Mouse (Mus musculus): Measurements from ENCODE around the gene Trip11.

The Trip11 gene

DNA sequence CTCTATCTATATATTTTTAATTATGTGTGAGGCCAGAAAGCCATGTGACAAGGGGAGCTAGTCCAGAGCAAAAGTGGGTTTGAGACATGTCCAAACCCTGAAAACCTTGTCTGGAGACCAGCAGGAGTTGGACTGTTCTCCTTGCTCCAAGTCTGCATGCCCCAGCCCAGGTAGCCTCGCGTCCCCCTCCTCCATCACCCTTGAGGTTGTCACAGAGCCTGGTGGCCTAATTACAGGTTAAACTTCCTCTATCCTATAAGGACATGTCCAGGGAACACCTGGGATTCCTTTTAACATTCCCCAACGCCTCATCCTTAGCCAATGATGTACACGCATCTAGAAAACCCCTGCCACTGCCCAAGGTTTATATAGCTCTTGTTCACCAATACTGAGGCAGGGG is 89.9 kb downstream of the Trip11 start:
- no peak for DNase-seq (ENCODE audit: low read depth, low spot score)

DNA sequence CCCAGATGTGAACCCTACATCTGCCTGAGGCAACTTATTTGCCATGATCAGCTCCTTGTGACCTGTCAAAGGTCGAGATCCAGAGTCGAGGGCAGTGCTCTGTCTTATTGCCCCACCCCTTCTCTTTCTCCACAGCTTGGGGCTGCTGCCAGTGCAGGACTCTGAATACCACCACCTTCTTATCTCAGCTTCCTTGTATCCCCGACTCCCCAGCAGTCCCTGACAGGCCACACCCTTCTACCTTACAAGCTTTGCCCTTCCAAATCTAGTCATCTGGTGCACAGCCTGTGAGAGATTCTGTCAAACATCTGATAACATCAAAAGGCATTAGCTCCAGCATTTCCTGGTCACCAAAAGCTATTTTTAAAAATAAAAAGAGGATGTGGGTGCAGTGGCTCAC is 91.5 kb downstream of the Trip11 start:
- no peak for DNase-seq (ENCODE audit: low read depth, low spot score)

DNA sequence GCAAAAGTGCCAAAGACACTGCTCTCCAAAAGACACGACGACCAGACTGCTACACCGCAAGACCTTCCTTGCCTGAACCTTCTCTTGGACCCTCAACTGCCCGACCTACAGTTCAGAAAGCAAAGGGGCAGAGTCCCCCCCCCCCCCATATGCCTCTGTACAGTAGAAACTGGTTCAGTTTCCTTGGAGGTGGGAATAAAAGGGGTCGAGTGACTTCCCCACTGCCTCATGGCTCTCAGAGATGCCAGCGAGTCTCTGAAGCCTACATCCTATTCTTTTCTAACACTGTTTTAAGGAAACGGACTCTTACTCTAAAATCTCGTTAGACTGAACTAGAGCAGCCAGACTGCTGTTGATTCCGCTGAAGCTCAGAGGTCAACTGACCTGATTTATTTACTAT is 93.5 kb downstream of the Trip11 start:
- no peak for DNase-seq (ENCODE audit: low read depth, low spot score)

DNA sequence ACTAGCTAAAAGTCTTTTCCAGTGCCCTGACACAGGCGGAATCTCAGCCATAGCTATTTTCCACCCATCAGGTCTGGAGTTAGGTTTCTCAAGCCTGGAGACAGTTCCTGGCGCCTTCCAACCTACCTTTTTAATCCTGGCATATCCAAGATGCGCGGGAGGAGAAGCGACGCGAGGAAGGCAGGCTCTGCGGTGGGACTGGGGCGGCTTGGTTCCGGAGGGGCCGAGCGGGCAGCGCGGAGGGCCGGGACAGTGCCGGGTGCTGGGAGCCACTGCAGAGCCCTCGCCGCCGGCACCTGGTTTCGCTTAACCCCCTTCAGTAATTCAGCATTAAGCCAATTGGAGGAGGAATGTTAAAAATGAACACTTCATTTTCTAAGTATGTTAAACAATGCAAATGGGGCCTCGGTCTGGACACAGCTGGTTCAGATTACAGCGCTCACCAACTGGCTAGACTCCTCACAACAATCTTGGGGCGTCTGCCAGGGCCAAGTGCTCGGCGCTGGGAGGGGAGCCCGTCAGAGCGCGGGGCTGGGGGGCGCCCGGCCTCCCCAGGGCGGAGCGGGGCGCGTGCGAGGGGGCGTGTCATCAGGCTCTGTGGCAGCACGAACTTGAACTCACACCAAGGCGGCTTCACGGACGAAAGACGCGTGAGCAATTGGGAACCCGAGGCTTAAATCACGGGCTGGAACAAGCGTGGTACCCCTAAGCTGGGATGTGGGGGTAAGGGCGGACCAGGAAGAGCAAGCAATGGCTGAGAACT is 94.3 kb downstream of the Trip11 start, which contains the start of gene Fbln5:
Fbln5 (minus strand) TSS at position 448 of the 763 bp plus-strand sequence.
- no peak for DNase-seq (ENCODE audit: low read depth, low spot score)

DNA sequence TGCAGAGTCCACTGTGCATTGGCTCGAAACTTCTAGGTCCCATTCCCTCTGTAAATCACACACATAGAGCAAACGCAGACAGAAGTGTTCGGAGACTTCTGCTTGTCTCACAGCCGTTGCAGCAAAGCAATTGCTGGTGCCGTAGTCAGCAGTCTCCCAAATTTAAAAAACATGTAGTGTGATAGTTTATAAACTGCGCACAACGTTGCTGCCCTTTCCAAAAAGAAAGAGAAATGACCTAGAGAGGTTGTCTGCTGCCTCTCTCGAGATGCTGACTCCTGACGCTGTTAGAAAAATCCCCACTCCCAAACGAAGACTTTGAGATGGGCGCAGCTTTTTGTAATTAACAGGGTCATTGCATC is 94.8 kb downstream of the Trip11 start:
- no peak for DNase-seq (ENCODE audit: low read depth, low spot score)

DNA sequence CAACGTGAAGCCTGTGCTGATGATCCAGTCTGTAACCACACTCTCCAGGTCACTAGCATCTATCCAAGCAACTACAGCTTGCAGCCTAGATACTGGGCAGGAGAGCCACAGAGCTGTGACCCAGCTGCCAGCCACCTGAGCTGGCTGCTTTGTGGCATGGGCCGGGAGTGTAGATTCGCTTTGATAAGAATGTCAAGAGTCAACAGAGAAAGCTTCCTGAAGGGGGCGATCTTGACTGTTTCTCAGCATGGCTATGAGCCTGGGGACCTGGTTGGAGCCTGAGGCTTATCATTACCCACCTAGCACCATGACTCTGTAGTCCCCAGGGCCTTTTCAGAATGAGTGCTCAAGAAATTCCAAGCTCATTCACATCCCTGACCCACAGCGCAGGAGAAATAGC is 96.3 kb downstream of the Trip11 start:
- DNase-seq (ENCODE audit: low read depth, low spot score): no peak

DNA sequence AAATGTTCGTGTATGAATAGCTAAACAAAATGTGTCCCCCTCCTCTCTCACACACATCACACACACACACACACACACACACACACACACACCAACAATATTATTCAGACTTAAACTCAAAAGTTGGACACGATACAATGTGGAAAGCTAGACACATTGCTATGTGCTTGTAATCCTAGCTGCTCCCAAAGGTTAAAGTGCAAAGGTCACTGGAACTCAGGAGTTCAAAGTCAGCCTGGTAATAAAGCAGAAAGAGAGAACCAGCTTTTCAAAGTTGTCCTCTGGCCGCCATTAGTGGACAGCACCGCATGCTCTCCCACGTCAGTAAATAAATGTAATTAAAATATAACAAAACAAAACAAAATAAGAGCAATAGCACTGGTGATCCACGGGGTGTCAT is 97.3 kb downstream of the Trip11 start:
- no peak for DNase-seq (ENCODE audit: low read depth, low spot score)

DNA sequence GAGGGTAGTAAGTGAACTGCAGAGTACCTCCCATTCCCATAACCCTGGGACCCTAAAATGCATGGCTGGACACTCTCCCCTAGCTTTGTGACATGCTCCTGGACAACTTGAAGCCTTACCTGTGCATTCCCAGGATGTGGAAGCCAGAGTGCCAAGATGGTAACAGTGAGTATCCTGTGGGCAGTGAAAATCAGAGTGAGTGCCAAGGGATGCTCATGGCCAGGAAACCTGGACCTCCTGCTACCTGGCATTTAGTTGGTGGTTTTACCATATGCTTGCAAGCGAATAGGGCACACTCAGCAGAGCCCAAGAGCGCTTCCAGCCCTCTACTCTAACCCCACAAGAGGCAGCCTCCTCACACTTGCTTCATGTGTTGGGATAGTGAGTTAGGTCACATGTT is 98.6 kb downstream of the Trip11 start:
- no peak for DNase-seq (ENCODE audit: low read depth, low spot score)

DNA sequence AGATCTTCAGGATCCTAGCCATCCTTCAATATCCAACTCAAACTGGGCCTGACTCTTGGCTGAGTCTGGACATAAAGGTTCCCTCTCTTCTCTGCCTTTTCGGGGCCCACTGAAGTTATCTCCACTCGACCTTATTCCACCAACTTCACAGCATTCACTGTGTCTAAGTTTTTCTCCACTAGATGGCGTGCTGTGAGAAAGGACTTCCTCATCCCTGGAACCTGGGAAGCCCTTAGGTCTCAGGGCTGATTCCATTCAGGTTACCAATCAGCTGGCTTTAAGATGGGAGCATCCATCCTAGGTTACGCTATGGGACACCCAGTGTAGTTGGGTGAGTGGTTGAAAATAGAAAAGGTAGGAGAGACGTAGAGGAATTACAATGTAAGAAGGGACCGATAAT is 101.9 kb downstream of the Trip11 start:
- no peak for DNase-seq (ENCODE audit: low read depth, low spot score)

DNA sequence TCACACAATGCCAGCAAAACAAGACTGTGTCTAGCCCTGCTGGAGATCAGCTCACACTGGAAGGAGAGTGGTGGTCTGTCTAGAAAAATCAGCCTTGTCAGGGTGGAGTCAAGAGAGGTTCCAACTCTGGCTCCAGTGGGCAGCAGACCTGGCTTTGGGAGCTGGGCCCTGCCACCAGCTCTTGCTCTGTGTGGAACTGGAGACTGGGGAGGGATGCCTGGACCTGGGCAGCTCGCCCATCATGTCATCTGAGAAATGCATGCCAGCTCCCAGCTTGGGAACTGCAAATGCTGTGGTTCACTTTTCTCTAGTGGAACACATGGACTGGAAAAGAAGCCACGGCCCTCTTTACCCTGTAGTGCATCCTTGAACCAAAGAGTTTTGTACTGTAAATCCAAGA is 102.6 kb downstream of the Trip11 start:
- DNase-seq (ENCODE audit: low read depth, low spot score): no peak

DNA sequence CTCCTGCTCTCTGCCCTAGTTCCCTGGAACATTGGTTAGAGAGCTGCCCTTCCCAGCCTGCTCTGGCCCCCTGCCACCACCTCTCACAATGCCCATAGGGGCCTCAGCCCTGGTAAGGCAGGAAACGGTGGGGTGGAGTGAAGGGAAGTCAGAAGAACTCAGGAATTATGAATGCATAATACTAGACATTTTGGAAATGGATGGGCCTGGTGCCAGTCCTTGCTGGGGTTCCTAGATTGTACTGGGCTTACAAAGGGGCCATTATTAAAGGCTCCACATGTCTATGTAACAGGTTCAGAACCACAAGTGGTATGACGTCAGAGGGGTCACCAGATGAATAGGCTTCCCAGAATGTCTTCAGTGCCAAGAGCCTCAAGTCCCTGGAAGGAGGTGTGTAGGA is 105.7 kb downstream of the Trip11 start:
- DNase-seq (ENCODE audit: low read depth, low spot score): no peak

DNA sequence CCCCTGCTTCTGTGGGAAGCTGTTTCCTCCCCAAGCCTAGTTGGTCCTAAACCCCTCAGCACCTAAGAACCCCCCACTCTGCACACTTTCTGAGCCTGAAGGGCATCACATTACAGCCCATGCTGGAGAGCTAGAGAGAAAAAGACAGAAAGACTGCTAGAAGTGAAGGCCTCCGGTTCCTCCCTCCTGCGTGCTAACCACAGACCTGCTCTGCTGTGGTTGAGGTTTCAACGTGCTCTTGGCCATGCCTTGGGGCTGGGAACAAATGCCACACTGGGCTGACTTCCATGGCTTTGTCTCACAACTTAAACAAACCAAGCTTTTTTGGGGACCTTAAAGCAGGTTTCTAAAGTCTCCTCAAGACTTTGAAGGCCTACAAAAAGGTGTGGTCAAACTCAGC is 110.6 kb downstream of the Trip11 start:
- no peak for DNase-seq (ENCODE audit: low read depth, low spot score)

DNA sequence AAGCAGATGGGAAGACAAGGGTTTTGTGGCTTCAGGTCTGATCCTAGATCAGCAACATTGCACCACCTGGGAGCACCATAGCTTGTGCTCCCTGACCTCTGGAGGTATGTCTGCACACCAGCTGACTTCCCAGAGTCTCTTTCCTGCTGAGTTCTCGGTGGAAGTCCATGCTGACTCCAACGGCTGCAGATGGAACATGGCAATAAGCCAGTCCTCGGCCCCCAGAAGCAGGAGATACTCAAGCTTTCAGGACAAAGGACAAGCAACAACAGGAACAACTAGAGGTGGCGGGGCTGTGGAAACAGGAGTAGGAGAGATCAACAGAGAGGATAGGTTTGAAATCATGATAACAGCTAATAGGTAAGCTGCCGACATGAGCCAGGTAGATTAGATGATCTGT is 111.3 kb downstream of the Trip11 start:
- DNase-seq (ENCODE audit: low read depth, low spot score): no peak

DNA sequence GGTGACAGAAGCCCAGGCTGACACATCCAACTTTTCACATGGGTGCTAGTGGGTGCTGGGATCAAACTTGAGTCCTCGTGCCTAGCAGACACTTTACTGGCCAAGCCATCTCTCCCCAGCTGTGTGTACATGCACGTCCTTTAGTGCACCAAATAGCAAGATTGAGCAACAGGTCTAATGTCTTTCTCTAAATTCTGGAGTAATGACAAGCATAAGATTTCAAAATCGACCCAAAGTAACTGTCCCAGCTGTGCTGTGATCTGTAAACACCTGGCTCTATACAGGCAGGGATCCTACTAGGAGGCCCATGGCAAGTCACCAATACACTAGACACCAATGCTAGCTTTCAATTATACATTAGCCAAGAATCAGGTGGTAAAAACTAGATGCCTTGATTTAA is 112.0 kb downstream of the Trip11 start:
- DNase-seq (ENCODE audit: low read depth, low spot score): no peak

DNA sequence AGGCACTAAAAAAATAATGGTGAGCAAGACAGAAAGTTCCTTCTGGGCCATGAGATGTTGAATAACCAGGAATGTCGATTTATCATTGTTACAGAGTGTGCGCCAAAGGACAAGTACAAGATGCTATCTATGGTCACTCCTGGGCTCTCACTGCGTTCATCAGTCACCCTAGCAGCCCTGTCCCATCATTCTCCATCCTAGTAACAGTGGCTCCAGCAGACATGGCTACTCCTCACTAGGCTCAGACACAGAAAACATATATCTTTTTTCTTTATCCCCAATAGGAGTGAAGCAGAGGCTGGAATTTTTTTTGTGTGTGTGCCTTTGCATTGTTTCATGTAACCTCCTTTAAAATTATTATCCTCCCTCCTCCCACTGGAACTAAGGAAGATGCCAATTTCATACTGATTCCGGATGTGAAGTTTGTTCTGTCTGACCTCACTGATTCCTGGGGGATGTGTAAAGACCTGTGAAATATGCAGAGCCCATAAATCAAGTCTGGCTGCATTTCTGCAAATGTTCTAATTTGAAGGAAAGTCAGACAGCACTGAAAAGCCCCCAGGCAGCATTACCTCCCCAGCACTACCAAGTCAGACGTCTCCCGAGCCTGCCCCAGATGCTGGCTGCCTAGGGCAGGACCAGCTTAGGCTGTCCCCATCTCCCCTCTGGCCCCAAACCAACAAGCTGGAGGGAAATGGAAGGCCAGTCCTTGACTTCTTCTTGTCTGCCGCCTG is 114.7 kb downstream of the Trip11 start:
- DNase-seq (ENCODE audit: low read depth, low spot score): no peak

DNA sequence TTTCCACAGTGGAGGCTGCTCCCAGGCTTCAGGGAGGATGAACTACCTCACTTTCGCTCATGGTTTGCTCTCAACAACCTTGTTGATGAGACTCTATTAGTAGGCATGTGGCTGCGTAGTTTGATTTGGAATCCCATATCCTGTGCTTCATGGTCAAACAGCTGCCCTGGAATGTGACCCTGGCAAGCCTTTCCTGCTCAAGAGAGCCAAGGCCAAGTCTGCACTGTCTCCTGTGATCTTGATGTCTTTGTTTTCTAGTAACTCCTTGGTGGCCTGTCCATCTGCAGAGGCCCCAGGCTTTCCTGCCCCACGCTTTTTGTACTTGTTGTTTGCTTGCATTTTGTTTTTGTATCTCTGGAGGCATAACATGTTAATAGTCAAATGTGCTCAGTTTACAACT is 118.6 kb downstream of the Trip11 start:
- DNase-seq (ENCODE audit: low read depth, low spot score): no peak

DNA sequence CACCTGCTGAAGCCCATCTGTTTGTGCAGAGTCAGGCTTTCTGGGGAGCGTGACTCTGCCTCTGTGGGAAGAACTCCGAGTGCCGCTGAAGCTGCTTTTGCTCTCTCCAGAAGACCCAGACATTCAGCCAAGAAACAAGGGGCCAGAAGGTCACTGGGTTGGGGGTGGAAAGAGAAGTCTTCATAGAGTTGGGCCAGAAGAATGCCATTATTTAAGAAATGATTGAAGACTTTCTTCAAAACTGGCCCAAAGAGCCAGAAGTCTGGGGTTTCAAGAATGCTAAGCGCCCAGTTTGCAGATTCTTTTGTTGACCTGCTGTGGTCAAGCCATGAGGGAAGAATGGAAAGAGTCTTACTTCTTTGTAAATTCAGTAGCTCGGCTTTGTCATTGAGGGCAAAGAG is 119.8 kb downstream of the Trip11 start:
- DNase-seq (ENCODE audit: low read depth, low spot score): no peak

DNA sequence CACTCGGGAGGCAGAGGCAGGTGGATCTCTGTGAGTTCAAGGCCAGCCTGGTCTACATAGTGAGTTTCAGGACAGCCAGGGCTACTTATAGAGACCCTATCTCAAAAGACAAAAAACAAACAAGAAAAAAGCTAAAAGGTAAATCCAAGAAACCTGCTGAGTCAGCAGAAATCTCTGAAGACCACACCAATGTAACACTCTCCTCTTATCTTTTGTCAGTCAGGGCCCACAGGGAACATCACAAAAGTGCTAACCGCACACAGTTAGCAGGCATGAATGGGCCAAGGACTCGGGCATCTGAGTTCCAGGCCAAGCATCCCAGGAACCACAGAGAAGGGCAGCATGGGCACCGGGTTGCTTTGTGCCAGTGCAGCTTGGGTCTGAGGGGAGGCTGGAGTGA is 120.4 kb downstream of the Trip11 start:
- DNase-seq (ENCODE audit: low read depth, low spot score): no peak

DNA sequence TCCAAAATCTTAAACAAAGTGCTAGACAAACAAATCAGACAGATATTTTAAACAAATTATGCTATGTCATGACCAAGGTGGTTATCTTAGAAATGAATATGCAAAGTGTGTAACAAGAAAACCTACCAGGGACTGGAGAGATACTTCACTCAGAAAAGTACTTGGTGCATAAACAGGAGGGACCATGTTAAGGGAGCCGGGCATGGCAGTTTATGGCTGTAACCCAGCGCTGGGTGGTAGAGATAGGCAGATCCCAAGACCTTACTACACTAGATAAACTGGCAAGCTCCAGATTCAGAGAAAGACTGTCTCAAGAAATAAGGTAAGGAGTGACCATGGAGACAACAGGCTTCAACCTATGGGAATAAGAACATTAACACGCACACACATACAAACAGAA is 123.3 kb downstream of the Trip11 start:
- DNase-seq (ENCODE audit: low read depth, low spot score): no peak

DNA sequence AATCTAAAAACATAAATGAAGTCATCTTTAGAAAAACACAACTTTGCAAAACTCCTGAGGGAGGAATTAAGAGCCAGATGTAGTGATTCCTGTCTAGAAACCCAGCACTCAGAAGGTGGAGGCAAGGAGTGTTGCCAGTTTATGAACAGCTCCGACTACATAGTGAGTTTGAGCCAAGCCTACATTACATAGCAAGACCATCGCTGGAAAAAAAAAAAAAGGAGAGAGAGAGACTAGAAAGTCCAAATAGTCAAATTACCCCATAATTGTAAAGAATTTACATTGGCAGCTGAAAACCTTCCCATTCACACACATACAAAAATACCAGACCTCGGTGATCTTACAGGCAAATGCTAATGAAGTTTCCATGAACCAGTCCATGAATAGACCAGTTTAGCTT is 123.8 kb downstream of the Trip11 start:
- no peak for DNase-seq (ENCODE audit: low read depth, low spot score)
